ENCODE assay signal across 23 mouse cellular contexts in genomic region chr10:99711567-99711966, GRCm38 (mm10). TPM values are rescaled to one million over a fixed set of nuclear protein-coding genes. Genes with fewer than 3 reads are reported as not detected.
DNase-seq lines count a peak whose midpoint lies in the region; ATAC-seq lines count a peak whose summit lies in the region.
"Had no signal": no experiment of that assay in that cellular context is flagged by ENCODE, and none has a peak within 500 bp of the region (broad histone marks: within the 10 kb centered on the region; RNA-seq: fewer than 3 reads in every experiment).

No protein-coding gene starts in this region.

- H3K27me3 ChIP-seq in hindbrain, embryonic 10.5 days (ENCODE audit: insufficient read depth, poor library complexity, severe bottlenecking) = no peaks in the 10 kb centered on the region
- H3K27me3 ChIP-seq: embryonic facial prominence, embryonic 13.5 days; forebrain, embryonic 12.5 days; heart, embryonic 15.5 days; hindbrain, embryonic 15.5 days had no signal

- H3K9me3 ChIP-seq in hindbrain, embryonic 10.5 days = no peaks in the 10 kb centered on the region
- H3K9me3 ChIP-seq: embryonic facial prominence, embryonic 13.5 days; forebrain, embryonic 12.5 days; heart, embryonic 15.5 days; hindbrain, embryonic 15.5 days had no signal

- WGBS in hindbrain, embryonic 10.5 days = 86% methylated on average over 1 of the region's 1 CpGs

- DNase-seq in lung, postnatal 36 days = peak; percentile 8
- DNase-seq in lung, postnatal 25 days (ENCODE audit: low spot score) = no peak
- peak; percentile 2 for DNase-seq in brain, adult 2 months (ENCODE audit: low read depth, low spot score)
- no peak for DNase-seq in hindbrain, embryonic 10.5 days (ENCODE audit: low spot score)
- DNase-seq in layer of hippocampus, postnatal 36 days = no peak
- no peak for DNase-seq in kidney, postnatal 10 days
- DNase-seq: adrenal gland, adult 8-10 months; adrenal gland, postnatal 36 days; cerebellum, adult 11-12 months; cerebellum, adult 9-10 months; cerebellum, postnatal 25 days; gastrocnemius, postnatal 10 days; heart, adult 2 months; heart, postnatal 14 days had no signal

- H3K4me1 ChIP-seq in hindbrain, embryonic 10.5 days (replicated peaks) = no peaks in the 10 kb centered on the region
- H3K4me1 ChIP-seq: embryonic facial prominence, embryonic 13.5 days; forebrain, embryonic 12.5 days; heart, embryonic 15.5 days; hindbrain, embryonic 15.5 days had no signal

- peak; percentile 80 for ATAC-seq in megakaryocyte, adult 5-6 weeks (ENCODE audit: poor library complexity, severe bottlenecking)
- ATAC-seq: forebrain, embryonic 16.5 days had no signal

- no peaks in the 10 kb centered on the region for H3K36me3 ChIP-seq in hindbrain, embryonic 10.5 days
- H3K36me3 ChIP-seq: embryonic facial prominence, embryonic 13.5 days; forebrain, embryonic 12.5 days; heart, embryonic 15.5 days; hindbrain, embryonic 15.5 days had no signal

- no peak overlapping the region for H3K4me3 ChIP-seq in hindbrain, embryonic 10.5 days
- H3K4me3 ChIP-seq: embryonic facial prominence, embryonic 13.5 days; forebrain, embryonic 12.5 days; heart, adult 2 months; heart, embryonic 15.5 days; hindbrain, embryonic 15.5 days had no signal

- H3K27ac ChIP-seq in hindbrain, embryonic 10.5 days = no peak overlapping the region
- H3K27ac ChIP-seq: embryonic facial prominence, embryonic 13.5 days; forebrain, embryonic 12.5 days; heart, adult 2 months; heart, embryonic 15.5 days; hindbrain, embryonic 15.5 days had no signal

RNA-seq across cellular contexts. Expression of gene Csl, which starts 47.9 kb away (rescaled TPM):
- total RNA-seq in megakaryocyte, adult 5-6 weeks (2015) = not detected in 2 replicates
- total RNA-seq in megakaryocyte, adult 5-6 weeks (2017) = 0.33 and 0.77 TPM in 2 replicates
- polyA plus RNA-seq in hindbrain, embryonic 10.5 days (2016; fragmentation: Nextera tagmentation; extraction: Ambion mirVana) = 0.07 and 0.08 TPM in 2 replicates
- total RNA-seq in layer of hippocampus, postnatal 36 days (2021) = under 1 TPM; 0.83 to 0.85 TPM
- total RNA-seq: ES-E14 had no signal
- polyA plus RNA-seq: embryonic facial prominence, embryonic 13.5 days; forebrain, embryonic 12.5 days; forebrain, embryonic 16.5 days; frontal cortex, adult 2 months; hindbrain, embryonic 11.5 days had no signal

Comparison
In these comparisons a context has a peak if more than half of its experiments do, and no peak if none do; other contexts are left out.
1. DNase-seq: peak in lung, postnatal 36 days (single experiment) and brain, adult 2 months (single experiment); none in lung, postnatal 25 days (single experiment), hindbrain, embryonic 10.5 days (single experiment), layer of hippocampus, postnatal 36 days (0 of 2) and kidney, postnatal 10 days (single experiment).